Mouse (Mus musculus) kidney, adult 2 months (tissue): ENCODE measurements around the gene Naa40. TPM values are rescaled to one million over a fixed set of nuclear protein-coding genes. Genes with fewer than 3 reads are reported as not detected.
A peak's percentile ranks its signal among the peaks of the same experiment; 100 is the strongest.

Source experiments
- DNase-seq: peaks from one replicate; pipeline ENCODE4 v3.0.0; 2021
- H3K27ac ChIP-seq: fragments of 200-500 bp; 2 replicates; pipeline ENCODE4 v1.5.1; 2012; ENCODE audit warnings: low read depth, low read length, control low read depth, inconsistent platforms; ENCODE audit not compliant: insufficient read depth
- H3K27me3 ChIP-seq: fragments of 200-500 bp; replicated peaks from 2 replicates; pipeline ENCODE4 v1.6.1; 2012; ENCODE audit warnings: mild to moderate bottlenecking, moderate library complexity, low read length, inconsistent platforms; ENCODE audit not compliant: control insufficient read depth, insufficient read depth
- H3K36me3 ChIP-seq: fragments of 200-500 bp; 2 replicates; pipeline ENCODE4 v1.6.1; 2012; ENCODE audit warnings: mild to moderate bottlenecking, moderate library complexity, low read length, inconsistent platforms; ENCODE audit not compliant: control insufficient read depth, insufficient read depth
- H3K4me1 ChIP-seq: fragments of 200-500 bp; 2 replicates; pipeline ENCODE4 v1.6.1; 2011; ENCODE audit warnings: low read length; ENCODE audit not compliant: control insufficient read depth, insufficient read depth
- H3K4me3 ChIP-seq: fragments of 200-500 bp; 2 replicates; pipeline ENCODE4 v1.5.1; 2011; ENCODE audit warnings: mild to moderate bottlenecking, low read depth, low read length, control low read depth; ENCODE audit not compliant: insufficient read depth
- CTCF ChIP-seq: fragments of 200-500 bp; conservative IDR thresholded peaks from 2 replicates; pipeline ENCODE4 v1.5.1; 2011; ENCODE audit warnings: low read depth, mild to moderate bottlenecking, control low read depth, low read length, moderate library complexity, mixed read lengths; ENCODE audit not compliant: insufficient read depth, insufficient read length
- POLR2A ChIP-seq: fragments of 200-500 bp; IDR thresholded peaks from one replicate; pipeline ENCODE4 v1.6.1; 2011; ENCODE audit warnings: low read depth, low read length, control low read depth
- WGBS: fragments of 180-500 bp; shearing (Covaris S2); methylation state at CpG from one replicate; pipeline ENCODE4 v1.1.7; 2018; 5-methylcytosine and 5-hydroxymethylcytosine counted together
- polyA plus RNA-seq: library from polyadenylated mRNA; depleted of rRNA; stranded (reverse); fragments of >200 nt; gene quantifications from 2 replicates; pipeline ENCODE4 v1.2.3, GENCODE M21; 2012; rRNA removed

Gene Naa40
- polyA plus RNA-seq: 23.7 and 26.2 TPM in 2 replicates

DNA sequence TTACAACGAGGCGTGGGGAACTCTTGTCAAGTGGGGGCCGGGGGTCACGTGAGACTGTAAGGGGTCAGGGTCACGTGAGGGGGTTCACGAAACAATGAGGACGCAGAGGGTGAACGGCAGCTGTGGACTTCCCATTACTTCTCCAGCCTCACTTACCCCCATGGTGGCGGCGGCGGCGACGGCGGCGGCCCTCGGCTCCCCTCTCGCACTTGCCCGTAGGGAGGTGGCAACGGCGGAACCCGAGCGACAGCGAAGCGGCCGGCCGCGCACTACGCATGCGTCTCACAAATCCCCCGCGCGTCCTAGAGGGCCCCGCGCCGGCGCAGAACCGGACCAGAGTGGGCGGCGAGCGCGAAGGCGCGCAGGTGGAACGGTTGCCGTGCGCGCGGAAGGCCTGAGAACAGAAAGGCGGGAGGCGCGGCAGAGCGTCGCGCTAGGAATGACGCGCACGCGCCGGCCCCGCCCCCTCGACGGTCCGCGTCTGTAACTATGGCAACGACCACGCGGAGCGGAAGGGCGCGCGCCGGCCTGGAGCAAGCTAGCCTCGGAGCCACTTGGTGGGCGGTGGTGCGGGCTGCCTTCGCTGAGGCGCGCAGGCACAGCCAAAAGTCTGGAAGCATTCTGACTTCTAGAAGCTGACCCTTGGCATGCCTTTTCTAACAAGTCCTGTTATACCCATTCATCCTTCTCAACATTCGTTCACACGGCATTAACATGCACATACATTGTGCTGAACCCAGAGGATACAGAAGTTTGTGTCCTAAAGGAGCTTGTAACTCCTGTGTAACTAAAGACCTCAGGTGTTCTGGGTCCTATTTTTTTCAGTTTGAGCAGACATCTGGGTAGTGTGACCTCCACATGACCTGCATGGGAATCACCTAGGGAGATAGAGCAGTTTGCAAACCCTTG is at the start of gene Naa40:
TSS of gene Naa40 (minus strand) at position 402 of the 909 bp plus-strand sequence.
- no peak for TF ChIP-seq CTCF
- TF ChIP-seq POLR2A: no peak
- peak; percentile 96 for DNase-seq
- no peaks in the 10 kb centered on the region for H3K36me3 ChIP-seq
- H3K4me1 ChIP-seq: peaks cover 2% of the 10 kb centered on the region; the same call in 1 of the 2 replicates
- under 1% methylated on average over 80 of the region's 80 CpGs for WGBS
- H3K27me3 ChIP-seq: no peaks in the 10 kb centered on the region
- peak within 1 kb of the TSS; percentile 69; the same call in 1 of the 2 replicates for H3K27ac ChIP-seq
- H3K4me3 ChIP-seq: peak within 1 kb of the TSS; percentile 74

DNA sequence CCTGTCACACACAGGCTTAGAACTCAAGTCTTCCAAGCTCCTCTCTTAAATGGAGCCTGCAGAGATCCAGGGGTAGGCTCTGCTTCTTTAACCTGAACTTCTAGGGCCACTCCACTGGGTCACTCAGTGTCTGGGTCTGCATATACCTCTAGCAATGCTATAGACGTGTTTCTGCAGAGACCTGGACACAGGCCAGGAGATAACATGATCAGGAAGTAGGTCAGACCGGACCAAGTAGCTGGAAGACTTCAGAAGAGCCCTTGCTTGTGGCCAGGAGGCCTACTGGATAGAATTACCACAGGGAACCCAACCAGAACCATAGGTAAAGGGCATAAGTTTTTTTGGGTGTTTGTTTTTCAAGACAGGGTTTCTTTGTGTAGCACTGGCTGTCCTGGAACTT is 48.8 kb upstream of the Naa40 start:
- no peak for TF ChIP-seq POLR2A
- no peak for TF ChIP-seq CTCF
- DNase-seq: no peak
- no peak overlapping the region for H3K4me3 ChIP-seq
- H3K27ac ChIP-seq: no peak overlapping the region
- peaks cover 18% of the 10 kb centered on the region for H3K4me1 ChIP-seq
- 11% methylated on average over 2 of the region's 2 CpGs for WGBS
- H3K36me3 ChIP-seq: peaks cover 4% of the 10 kb centered on the region
- no peaks in the 10 kb centered on the region for H3K27me3 ChIP-seq

DNA sequence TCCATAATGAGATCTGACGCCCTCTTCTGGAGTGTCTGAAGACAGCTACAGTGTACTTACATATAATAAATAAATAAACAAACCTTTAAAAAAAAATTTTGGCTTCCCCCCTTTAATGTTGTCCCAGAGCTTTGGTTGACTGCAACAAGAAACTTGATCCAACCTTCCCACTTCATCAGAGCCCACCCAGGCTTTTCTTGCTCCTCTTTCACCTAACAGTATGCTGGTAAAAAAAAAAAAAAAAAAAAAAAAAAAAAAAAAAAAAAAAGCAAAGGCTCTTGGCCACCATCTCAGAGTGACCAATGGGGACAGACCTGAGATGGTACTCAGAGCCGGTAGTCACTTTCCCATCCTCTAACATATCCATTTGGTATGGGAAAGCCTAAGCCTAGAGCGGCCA is 47.3 kb upstream of the Naa40 start:
- Histone ChIP-seq H3K27me3 (no peaks in the 10 kb centered on the region), H3K36me3 (peaks cover 9% of the 10 kb centered on the region), H3K4me1 (peaks cover 10% of the 10 kb centered on the region; the same call in 1 of the 2 replicates), H3K27ac (no peak overlapping the region), H3K4me3 (no peak overlapping the region)
- no peak for TF ChIP-seq CTCF
- TF ChIP-seq POLR2A: no peak
- DNase-seq: no peak
- WGBS: 83% methylated on average over 3 of the region's 3 CpGs

DNA sequence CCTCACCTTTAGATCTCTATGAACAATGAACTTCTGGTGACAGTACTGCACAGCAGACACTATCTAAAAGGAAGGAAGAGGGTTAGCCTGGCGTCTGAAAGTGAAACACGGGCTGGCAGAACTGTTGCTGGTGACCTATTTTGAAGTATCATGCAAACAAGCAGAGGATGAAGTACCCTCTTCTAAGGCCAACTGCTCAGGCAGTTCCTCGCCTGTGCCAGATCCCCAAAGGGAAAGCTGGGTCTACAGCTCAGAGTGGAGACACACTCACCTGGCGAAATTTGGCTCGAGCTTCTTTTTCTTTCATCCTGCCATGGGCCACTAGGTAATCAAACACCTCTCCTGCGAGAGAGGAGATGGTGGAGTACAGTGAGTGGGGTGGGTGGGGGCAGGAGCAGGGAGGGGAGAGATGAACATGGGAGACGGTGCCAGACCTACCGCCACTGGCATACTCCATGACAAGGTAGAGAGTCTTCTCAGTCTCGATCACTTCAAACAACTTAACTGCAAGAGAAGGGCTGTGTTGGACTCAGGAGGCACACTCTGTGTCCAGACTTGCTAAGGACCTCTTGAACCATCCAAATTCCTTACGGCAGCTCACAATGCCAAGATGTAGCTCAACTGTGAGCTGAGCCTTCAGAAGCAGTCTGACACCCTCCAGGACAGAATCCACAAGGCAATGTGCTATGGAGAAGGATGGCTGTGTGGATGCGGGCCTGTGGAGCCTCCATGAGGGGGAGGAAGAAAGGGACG is 45.8 kb upstream of the Naa40 start:
- 77% methylated on average over 12 of the region's 12 CpGs for WGBS
- Histone ChIP-seq H3K4me1 (peaks cover under 1% of the 10 kb centered on the region; the same call in 1 of the 2 replicates), H3K36me3 (peaks cover 11% of the 10 kb centered on the region), H3K27ac (no peak overlapping the region), H3K27me3 (no peaks in the 10 kb centered on the region), H3K4me3 (no peak overlapping the region)
- DNase-seq: no peak
- no peak for TF ChIP-seq POLR2A
- TF ChIP-seq CTCF: no peak

DNA sequence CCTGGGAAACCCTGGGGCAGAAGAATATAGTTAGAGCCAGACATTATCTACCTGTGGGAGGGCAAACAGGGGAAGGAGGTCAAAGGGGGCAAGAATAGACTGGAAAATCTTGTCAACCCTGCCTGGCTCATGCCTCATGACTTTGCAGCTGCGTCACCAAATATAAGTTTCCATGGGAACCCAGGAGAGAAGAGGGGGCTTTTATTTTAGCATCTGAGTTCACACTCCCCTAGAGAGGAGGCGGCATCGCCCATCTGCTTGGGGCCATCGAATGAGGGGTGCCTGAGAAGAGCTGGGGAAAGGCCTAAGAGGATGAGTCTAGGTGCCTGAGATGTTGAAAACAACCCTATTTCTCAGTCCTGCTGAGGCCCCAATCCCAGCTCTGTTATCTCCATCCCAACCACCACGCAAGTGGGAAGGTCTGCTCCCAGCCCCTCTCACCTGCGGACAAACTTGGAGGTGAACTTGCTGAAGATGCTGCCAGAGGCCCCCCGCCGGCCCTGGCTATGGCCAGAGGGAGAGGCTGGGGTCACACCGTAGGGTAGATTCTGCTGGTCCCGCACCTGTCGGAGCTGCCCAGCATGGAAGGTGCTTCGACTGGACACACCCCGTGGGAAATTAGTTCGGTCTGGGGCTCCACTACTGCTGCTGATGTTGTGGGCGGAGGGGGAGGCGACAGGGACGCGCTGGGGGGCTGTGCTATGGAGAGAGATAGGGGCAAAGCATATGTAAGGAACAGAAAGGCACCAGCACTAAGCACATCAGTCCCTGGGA is 39.8 kb upstream of the Naa40 start:
- Histone ChIP-seq H3K36me3 (peaks cover 9% of the 10 kb centered on the region; the same call in 1 of the 2 replicates), H3K27me3 (no peaks in the 10 kb centered on the region), H3K4me1 (no peaks in the 10 kb centered on the region), H3K27ac (no peak overlapping the region), H3K4me3 (no peak overlapping the region)
- TF ChIP-seq CTCF: no peak
- DNase-seq: no peak
- 84% methylated on average over 18 of the region's 18 CpGs for WGBS

DNA sequence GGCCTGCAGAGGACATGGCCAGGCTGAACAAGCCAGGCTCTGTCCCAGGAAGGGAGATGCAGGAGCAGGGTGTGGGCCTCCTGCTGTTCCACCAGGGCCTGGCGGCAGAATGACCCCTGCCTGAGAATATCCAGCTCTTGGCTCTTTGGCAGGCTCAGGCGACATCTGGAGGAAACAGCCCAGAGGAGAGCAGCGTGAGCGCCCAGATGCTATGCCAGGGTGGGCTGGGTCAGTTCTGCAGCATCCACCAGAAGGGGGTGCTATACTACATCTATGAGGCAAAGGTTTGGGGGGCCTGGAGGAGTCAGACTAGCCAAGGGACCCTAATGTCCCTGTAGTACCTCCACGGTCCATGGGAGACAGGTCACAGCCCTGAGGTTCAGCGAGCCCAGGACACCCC is 38.1 kb upstream of the Naa40 start:
- peaks cover 2% of the 10 kb centered on the region; the same call in 1 of the 2 replicates for H3K36me3 ChIP-seq
- H3K4me1 ChIP-seq: no peaks in the 10 kb centered on the region
- H3K27ac ChIP-seq: no peak overlapping the region
- H3K27me3 ChIP-seq: no peaks in the 10 kb centered on the region
- TF ChIP-seq CTCF (peak; percentile 56), POLR2A (no peak)
- no peak overlapping the region for H3K4me3 ChIP-seq
- WGBS: 33% methylated on average over 6 of the region's 6 CpGs
- DNase-seq: peak; percentile 55
